Mouse (Mus musculus): Measurements from ENCODE around the gene Sf3b3. TPM values are rescaled to one million over a fixed set of nuclear protein-coding genes. Genes with fewer than 3 reads are reported as not detected.

Sf3b3 gene
- polyA plus RNA-seq (2014; fragmentation: Nextera tagmentation; extraction: Ambion mirVana), result 161 and 190 TPM in 2 replicates

DNA sequence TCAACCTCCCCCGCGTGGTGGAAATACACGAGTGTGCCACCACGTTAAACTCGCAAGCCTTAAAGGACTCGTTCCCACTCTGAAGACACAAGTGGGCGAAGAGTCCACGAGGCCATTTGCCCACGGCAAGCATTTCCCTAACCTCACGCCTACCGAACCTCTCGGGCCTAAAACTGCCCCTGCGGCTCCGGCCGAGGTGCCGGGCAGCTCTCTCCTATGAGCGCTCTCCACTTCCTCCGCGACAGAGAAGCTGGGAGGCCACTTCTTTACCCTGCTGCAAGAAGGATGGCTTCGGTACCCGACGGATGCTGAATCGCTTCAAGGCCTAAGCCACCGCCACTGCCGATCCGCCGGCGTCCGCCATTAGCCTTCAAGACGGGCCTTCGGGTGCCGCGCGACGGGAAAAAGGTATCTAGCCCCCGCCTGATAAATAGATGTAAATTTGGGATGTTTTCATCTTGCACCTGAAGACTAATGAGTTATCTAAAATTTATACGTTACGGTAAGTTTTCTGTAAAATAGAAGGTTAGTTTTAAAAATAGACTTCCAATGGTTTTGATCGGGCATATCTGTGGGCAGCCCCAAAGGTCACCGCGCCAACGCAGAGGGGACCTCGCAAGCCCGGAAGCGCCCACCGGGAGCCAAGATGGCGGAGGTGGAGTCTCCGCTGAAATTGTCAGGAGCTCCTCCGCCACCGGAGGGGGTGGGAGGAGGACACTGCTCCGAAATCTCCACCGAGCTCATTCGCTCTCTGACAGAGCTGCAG, at the start of gene Sf3b3, which contains the start of gene Cog4:
Gene Sf3b3, minus strand, starts transcription at position 383 of the 766 bp plus-strand sequence.
Gene Cog4, plus strand, starts transcription at position 196 of the 766 bp plus-strand sequence.
- Histone ChIP-seq H3K36me3 (ENCODE audit: control insufficient read depth, insufficient read depth, low read length) (peaks cover 9% of the 10 kb centered on the region), H3K27me3 (ENCODE audit: control insufficient read depth, insufficient read depth, low read length) (no peaks in the 10 kb centered on the region), H3K4me3 (ENCODE audit: low read depth, low read length) (peak within 1 kb of the TSS; percentile 88), H3K9ac (ENCODE audit: low read depth, low read length) (peak within 1 kb of the TSS; percentile 90), H3K9me3 (ENCODE audit: control insufficient read depth, low read length) (no peaks in the 10 kb centered on the region), H3K27ac (ENCODE audit: low read depth, low read length) (peak within 1 kb of the TSS; percentile 83), H3K4me1 (replicated peaks; ENCODE audit: control insufficient read depth, insufficient read depth, low read length) (no peaks in the 10 kb centered on the region; the same call in 1 of the 2 replicates), H3K4me2 (replicated peaks; ENCODE audit: low read depth, low read length) (peak within 1 kb of the TSS; percentile 61)
- under 1% methylated on average over 53 of the region's 53 CpGs for WGBS
- DNase-seq (ENCODE audit: low spot score), result peak; percentile 89
- ATAC-seq (ENCODE audit: low FRiP score), result peak; percentile 90

DNA sequence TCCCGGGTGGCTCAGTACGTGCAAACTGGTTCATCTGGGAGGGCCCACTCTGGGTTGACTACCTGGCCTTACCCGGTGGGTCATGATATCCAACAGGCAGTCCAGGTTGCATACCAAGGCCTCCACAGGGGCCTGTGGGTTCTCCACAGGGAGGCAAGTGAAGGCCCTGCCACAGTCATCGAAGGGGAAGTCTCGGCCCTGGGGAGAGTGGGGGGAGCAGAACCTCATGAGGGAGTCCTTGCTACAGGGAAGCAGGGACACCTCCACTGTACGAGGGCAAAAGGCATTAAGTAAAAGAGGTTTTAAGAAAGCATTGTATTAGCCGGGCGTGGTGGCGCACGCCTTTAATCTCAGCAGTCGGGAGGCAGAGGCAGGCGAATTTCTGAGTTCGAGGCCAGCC, 49.2 kb upstream of the Sf3b3 start:
- Histone ChIP-seq H3K27ac (ENCODE audit: low read depth, low read length) (no peak overlapping the region), H3K9me3 (ENCODE audit: control insufficient read depth, low read length) (no peaks in the 10 kb centered on the region), H3K27me3 (ENCODE audit: control insufficient read depth, insufficient read depth, low read length) (no peaks in the 10 kb centered on the region), H3K4me3 (ENCODE audit: low read depth, low read length) (no peak overlapping the region), H3K36me3 (ENCODE audit: control insufficient read depth, insufficient read depth, low read length) (no peaks in the 10 kb centered on the region), H3K9ac (ENCODE audit: low read depth, low read length) (no peak overlapping the region), H3K4me1 (replicated peaks; ENCODE audit: control insufficient read depth, insufficient read depth, low read length) (no peaks in the 10 kb centered on the region), H3K4me2 (replicated peaks; ENCODE audit: low read depth, low read length) (no peak overlapping the region)
- no peak for DNase-seq (ENCODE audit: low spot score)
- ATAC-seq (ENCODE audit: low FRiP score), result no peak
- WGBS, result 88% methylated on average over 13 of the region's 13 CpGs

DNA sequence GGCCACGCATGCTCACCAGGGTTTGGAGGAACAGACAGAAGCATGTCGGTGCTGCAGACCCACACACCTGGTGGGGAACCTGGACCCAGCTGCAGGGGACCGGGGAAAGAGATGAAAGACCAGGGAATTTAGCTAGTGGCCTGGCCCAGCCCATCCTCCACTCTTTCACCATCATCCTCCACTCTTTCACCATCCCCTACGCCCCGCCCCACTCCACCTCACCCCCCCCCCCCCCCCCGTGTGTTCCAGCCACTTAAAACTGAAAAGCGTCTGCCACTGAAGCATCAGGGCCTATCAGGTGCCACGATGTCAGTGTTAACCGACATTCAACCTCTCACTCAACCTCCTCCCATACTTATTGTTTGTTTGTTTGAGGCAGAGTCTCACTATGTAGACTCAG, 48.7 kb upstream of the Sf3b3 start:
- ATAC-seq (ENCODE audit: low FRiP score), result no peak
- 86% methylated on average over 7 of the region's 9 CpGs for WGBS
- H3K4me2 ChIP-seq (replicated peaks; ENCODE audit: low read depth, low read length), result no peak overlapping the region
- H3K9me3 ChIP-seq (ENCODE audit: control insufficient read depth, low read length), result no peaks in the 10 kb centered on the region
- no peak overlapping the region for H3K9ac ChIP-seq (ENCODE audit: low read depth, low read length)
- no peak overlapping the region for H3K27ac ChIP-seq (ENCODE audit: low read depth, low read length)
- no peaks in the 10 kb centered on the region for H3K4me1 ChIP-seq (replicated peaks; ENCODE audit: control insufficient read depth, insufficient read depth, low read length)
- no peak overlapping the region for H3K4me3 ChIP-seq (ENCODE audit: low read depth, low read length)
- H3K36me3 ChIP-seq (ENCODE audit: control insufficient read depth, insufficient read depth, low read length), result no peaks in the 10 kb centered on the region
- DNase-seq (ENCODE audit: low spot score), result no peak
- no peaks in the 10 kb centered on the region for H3K27me3 ChIP-seq (ENCODE audit: control insufficient read depth, insufficient read depth, low read length)

GRCm38 (mm10) chr8:110894851-110895250, 48.3 kb upstream of the Sf3b3 start:
- no peak overlapping the region for H3K4me3 ChIP-seq (ENCODE audit: low read depth, low read length)
- ATAC-seq (ENCODE audit: low FRiP score) (no peak), DNase-seq (ENCODE audit: low spot score) (no peak)
- no peaks in the 10 kb centered on the region for H3K27me3 ChIP-seq (ENCODE audit: control insufficient read depth, insufficient read depth, low read length)
- no peaks in the 10 kb centered on the region for H3K36me3 ChIP-seq (ENCODE audit: control insufficient read depth, insufficient read depth, low read length)
- no peak overlapping the region for H3K4me2 ChIP-seq (replicated peaks; ENCODE audit: low read depth, low read length)
- no peak overlapping the region for H3K27ac ChIP-seq (ENCODE audit: low read depth, low read length)
- H3K9me3 ChIP-seq (ENCODE audit: control insufficient read depth, low read length), result no peaks in the 10 kb centered on the region
- H3K9ac ChIP-seq (ENCODE audit: low read depth, low read length), result no peak overlapping the region
- H3K4me1 ChIP-seq (replicated peaks; ENCODE audit: control insufficient read depth, insufficient read depth, low read length), result no peaks in the 10 kb centered on the region
- 89% methylated on average over 10 of the region's 10 CpGs for whole genome bisulfite sequencing

GRCm38 (mm10) chr8:110892913-110893312, 46.3 kb upstream of the Sf3b3 start:
- H3K36me3 ChIP-seq (ENCODE audit: control insufficient read depth, insufficient read depth, low read length), result no peaks in the 10 kb centered on the region
- H3K9ac ChIP-seq (ENCODE audit: low read depth, low read length), result no peak overlapping the region
- H3K27ac ChIP-seq (ENCODE audit: low read depth, low read length), result no peak overlapping the region
- 92% methylated on average over 2 of the region's 2 CpGs for WGBS
- no peaks in the 10 kb centered on the region for H3K9me3 ChIP-seq (ENCODE audit: control insufficient read depth, low read length)
- no peak overlapping the region for H3K4me3 ChIP-seq (ENCODE audit: low read depth, low read length)
- ATAC-seq (ENCODE audit: low FRiP score) (no peak), DNase-seq (ENCODE audit: low spot score) (no peak)
- H3K4me1 ChIP-seq (replicated peaks; ENCODE audit: control insufficient read depth, insufficient read depth, low read length), result no peaks in the 10 kb centered on the region
- H3K27me3 ChIP-seq (ENCODE audit: control insufficient read depth, insufficient read depth, low read length), result no peaks in the 10 kb centered on the region
- no peak overlapping the region for H3K4me2 ChIP-seq (replicated peaks; ENCODE audit: low read depth, low read length)

GRCm38 (mm10) chr8:110892040-110892439, 45.5 kb upstream of the Sf3b3 start:
- Histone ChIP-seq H3K4me1 (replicated peaks; ENCODE audit: control insufficient read depth, insufficient read depth, low read length) (no peaks in the 10 kb centered on the region), H3K9me3 (ENCODE audit: control insufficient read depth, low read length) (no peaks in the 10 kb centered on the region), H3K4me3 (ENCODE audit: low read depth, low read length) (no peak overlapping the region), H3K4me2 (replicated peaks; ENCODE audit: low read depth, low read length) (no peak overlapping the region), H3K36me3 (ENCODE audit: control insufficient read depth, insufficient read depth, low read length) (no peaks in the 10 kb centered on the region), H3K27ac (ENCODE audit: low read depth, low read length) (no peak overlapping the region), H3K9ac (ENCODE audit: low read depth, low read length) (no peak overlapping the region), H3K27me3 (ENCODE audit: control insufficient read depth, insufficient read depth, low read length) (no peaks in the 10 kb centered on the region)
- ATAC-seq (ENCODE audit: low FRiP score), result no peak
- 88% methylated on average over 7 of the region's 7 CpGs for WGBS
- no peak for DNase-seq (ENCODE audit: low spot score)

DNA sequence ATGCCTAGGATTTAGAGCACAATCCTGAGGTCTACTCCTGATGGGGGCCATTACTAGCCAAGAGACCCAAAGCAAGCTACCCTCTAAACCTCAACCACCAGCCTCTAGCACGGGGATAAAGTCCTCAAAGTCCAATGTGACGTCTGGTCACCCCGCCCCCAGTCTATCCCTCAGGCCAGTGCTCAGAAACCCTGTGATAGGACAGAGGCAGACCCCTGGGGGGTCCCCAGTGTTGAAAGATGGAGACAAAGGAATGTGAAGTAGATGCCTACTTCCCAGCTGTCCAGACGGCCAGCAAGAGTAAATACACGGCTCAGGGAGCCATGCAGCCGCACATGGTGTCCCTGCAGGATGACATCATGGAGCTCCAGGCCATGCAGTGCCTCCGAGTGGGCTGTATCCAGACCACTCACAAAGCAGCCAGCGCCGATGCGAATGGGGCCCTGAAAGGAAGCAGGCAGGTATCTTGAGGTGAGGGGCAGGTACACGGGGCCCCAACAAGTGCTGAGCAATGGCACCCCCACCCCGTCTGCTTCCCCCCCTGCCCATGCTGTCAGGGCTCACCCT, 43.4 kb upstream of the Sf3b3 start:
- H3K27ac ChIP-seq (ENCODE audit: low read depth, low read length), result no peak overlapping the region
- H3K27me3 ChIP-seq (ENCODE audit: control insufficient read depth, insufficient read depth, low read length), result no peaks in the 10 kb centered on the region
- no peak overlapping the region for H3K4me3 ChIP-seq (ENCODE audit: low read depth, low read length)
- no peaks in the 10 kb centered on the region for H3K4me1 ChIP-seq (replicated peaks; ENCODE audit: control insufficient read depth, insufficient read depth, low read length)
- ATAC-seq (ENCODE audit: low FRiP score) (no peak), DNase-seq (ENCODE audit: low spot score) (peak; percentile 15)
- no peak overlapping the region for H3K9ac ChIP-seq (ENCODE audit: low read depth, low read length)
- H3K9me3 ChIP-seq (ENCODE audit: control insufficient read depth, low read length), result no peaks in the 10 kb centered on the region
- no peaks in the 10 kb centered on the region for H3K36me3 ChIP-seq (ENCODE audit: control insufficient read depth, insufficient read depth, low read length)
- 68% methylated on average over 12 of the region's 12 CpGs for WGBS
- H3K4me2 ChIP-seq (replicated peaks; ENCODE audit: low read depth, low read length), result no peak overlapping the region

DNA sequence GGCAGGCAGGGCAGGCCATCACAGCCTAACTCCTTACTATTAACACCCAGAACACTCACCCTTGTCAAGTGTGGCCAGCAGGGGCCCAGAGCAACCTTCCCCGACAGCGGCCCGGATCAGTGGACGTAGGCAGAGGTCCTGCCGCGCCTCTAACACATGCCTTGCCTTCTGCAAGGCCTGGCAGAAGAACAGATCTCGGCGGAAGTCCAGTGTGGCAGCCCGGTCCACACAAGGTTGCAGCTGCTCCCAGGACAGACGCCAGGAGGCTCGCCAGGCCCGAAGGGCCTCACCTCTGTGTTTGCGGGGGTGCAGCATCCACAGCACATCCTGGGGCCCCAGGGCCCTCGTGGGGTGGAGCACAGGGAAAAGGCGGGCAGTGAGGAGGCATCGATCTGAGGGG, 42.3 kb upstream of the Sf3b3 start:
- no peak for ATAC-seq (ENCODE audit: low FRiP score)

DNA sequence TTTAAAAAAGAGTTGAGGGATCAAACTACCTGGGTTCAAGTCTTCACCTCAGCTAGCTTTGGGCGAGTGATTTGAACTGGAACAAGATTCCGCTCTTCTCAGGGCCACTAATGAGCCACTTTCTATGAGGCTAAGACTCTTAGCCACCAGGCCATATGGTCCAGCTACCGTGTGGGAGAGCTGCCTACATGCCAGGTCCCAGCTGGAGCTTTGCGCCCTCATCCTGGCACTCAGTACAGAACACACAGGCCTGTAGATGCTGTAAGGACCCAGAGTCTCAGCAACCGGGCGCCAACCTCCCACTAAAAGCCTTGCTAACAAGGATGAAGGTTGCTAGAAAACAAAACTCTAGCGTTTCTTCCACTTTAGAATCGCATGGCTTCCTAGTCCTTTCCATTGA, 41.9 kb upstream of the Sf3b3 start:
- Histone ChIP-seq H3K27me3 (ENCODE audit: control insufficient read depth, insufficient read depth, low read length) (no peaks in the 10 kb centered on the region), H3K4me3 (ENCODE audit: low read depth, low read length) (no peak overlapping the region), H3K36me3 (ENCODE audit: control insufficient read depth, insufficient read depth, low read length) (peaks cover 3% of the 10 kb centered on the region; the same call in 1 of the 2 replicates), H3K9me3 (ENCODE audit: control insufficient read depth, low read length) (no peaks in the 10 kb centered on the region), H3K4me1 (replicated peaks; ENCODE audit: control insufficient read depth, insufficient read depth, low read length) (no peaks in the 10 kb centered on the region), H3K9ac (ENCODE audit: low read depth, low read length) (no peak overlapping the region), H3K27ac (ENCODE audit: low read depth, low read length) (no peak overlapping the region), H3K4me2 (replicated peaks; ENCODE audit: low read depth, low read length) (no peak overlapping the region)
- ATAC-seq (ENCODE audit: low FRiP score), result no peak
- WGBS, result 88% methylated on average over 8 of the region's 8 CpGs
- no peak for DNase-seq (ENCODE audit: low spot score)

More for the DNA sequence above, 42.3 kb upstream of the Sf3b3 start:
- Histone ChIP-seq H3K4me3 (ENCODE audit: low read depth, low read length) (no peak overlapping the region), H3K9ac (ENCODE audit: low read depth, low read length) (no peak overlapping the region), H3K27me3 (ENCODE audit: control insufficient read depth, insufficient read depth, low read length) (no peaks in the 10 kb centered on the region), H3K4me1 (replicated peaks; ENCODE audit: control insufficient read depth, insufficient read depth, low read length) (no peaks in the 10 kb centered on the region), H3K9me3 (ENCODE audit: control insufficient read depth, low read length) (no peaks in the 10 kb centered on the region), H3K4me2 (replicated peaks; ENCODE audit: low read depth, low read length) (no peak overlapping the region), H3K36me3 (ENCODE audit: control insufficient read depth, insufficient read depth, low read length) (peaks cover 3% of the 10 kb centered on the region; the same call in 1 of the 2 replicates), H3K27ac (ENCODE audit: low read depth, low read length) (no peak overlapping the region)
- no peak for DNase-seq (ENCODE audit: low spot score)
- WGBS, result 91% methylated on average over 16 of the region's 16 CpGs
